Mouse (Mus musculus) v-Abl transformed pro-B cells (cell line): ENCODE results near the gene Skp2.

Experiments used
- in situ Hi-C, 2 experiments: fragments of 400-800 bp; cut with MboI; formaldehyde crosslinking; loops; one replicate each; pipeline ENCODE4 v1.15.1; 2025; ENCODE audit not compliant: unreplicated experiment in 2 of 2

Skp2 gene

GRCm38 (mm10) chr15:9118852-9119251, 36.4 kb downstream of the Skp2 start:
- in situ Hi-C loops: loop anchor here (5.0 to 10.0 kb wide), 3 partner anchors 328 to 1778 kb away; no protein-coding TSS in a partner anchor

DNA sequence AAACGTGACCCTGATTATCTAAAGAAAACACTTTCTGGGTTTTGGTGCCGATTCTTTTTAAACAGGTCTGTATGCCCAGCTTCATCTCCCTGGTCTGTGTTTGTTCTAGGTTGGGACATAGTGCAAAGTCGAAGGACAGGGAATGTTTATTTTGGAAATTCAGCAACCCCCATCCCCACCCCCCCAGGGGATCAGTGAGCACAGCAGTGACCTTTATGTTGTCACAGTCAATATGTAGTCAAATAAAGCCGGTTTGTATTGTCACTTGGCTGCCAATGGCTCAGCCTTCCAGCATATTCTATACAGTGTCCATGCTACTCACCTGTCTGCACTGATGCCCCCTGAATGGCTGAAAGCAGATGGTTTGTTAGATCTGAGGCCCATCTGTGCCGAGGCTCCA, 40.6 kb downstream of the Skp2 start:
- in situ Hi-C loops: loop anchor here in 1 of 2 experiments (10.0 kb wide), 1 partner anchor 1760 kb away; no protein-coding TSS in a partner anchor

DNA sequence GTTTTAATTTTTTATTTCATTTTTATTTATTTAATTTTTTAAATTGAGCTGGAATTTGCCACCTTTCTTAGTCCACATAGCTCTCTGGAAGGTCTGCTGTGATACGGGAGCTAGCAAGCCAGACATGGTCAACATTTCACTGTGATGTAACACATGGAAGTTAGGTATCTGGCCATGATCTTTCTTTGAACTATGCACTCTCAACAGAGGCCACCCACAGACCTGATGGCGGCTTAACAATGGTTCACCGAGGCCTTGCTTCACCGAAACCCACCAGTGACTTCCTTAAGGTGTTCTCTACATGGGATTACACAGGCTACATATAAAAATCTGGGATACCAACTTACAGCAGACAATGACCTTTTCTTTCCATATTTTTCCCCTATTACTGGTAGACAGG, 41.1 kb downstream of the Skp2 start:
- in situ Hi-C loops: loop anchor here in 1 of 2 experiments (10.0 kb wide), 1 partner anchor 1761 kb away; no protein-coding TSS in a partner anchor

GRCm38 (mm10) chr15:9113556-9113955, 41.7 kb downstream of the Skp2 start:
- in situ Hi-C loops: loop anchor here in 1 of 2 experiments (10.0 kb wide), 1 partner anchor 1761 kb away; no protein-coding TSS in a partner anchor

DNA sequence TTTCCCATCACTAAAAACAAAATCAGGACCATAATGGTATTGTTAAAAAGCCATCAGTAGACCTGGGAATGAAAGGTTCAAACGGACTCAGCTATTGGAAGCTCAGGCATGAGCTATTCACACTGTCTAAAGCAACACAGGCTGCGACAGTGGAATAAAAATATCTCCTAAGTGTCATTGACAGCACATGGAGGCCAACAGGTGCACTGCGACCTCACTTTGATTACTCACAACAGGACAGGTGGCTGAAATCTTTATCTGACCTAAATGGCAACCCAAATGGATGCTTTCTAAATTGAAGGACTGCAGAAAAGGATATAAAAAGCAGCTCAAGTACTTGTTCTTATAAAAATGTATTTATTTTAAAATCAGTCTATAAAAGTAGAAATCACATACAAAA, 43.6 kb downstream of the Skp2 start:
- in situ Hi-C loops: loop anchor here in 1 of 2 experiments (10.0 kb wide), 1 partner anchor 1763 kb away; no protein-coding TSS in a partner anchor

DNA sequence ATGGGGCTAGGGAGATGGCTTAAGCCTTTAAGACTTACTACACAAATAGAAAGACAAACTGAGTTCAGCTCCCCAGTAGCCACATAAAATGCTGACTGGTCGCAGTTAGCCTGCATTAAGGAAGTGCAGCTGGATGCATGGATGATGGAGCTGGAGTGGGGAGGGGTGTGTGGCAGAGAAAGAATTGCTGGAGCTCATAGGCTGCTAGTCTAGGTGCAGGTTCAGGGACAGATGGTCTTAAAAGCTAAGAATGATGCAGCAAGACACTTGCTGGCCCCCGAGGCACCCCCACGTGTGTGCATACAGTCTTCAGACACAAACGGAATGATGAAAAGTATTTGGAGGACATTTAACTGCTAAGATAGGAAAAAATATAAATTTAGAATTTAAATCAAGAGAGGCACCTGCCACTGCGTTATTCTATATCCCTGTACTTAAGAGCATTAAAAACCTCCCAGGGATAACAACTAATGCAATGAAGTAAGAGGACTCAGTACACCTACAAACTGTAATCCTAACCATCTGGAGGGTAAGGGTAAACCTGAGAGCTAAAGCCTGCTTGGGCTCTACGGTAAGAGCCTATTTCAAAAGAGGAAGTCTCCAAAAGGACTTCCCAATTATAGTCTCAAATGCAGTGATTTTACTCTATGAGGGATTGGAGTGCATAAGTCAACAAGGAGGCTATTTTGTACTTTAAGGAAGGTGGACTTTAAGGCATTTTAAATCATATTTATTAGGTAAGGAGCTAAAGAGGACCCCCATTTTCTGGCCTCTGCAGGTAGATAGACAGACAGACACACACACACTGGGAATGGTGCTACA, 44.5 kb downstream of the Skp2 start:
- in situ Hi-C loops: loop anchor here in 1 of 2 experiments (10.0 kb wide), 1 partner anchor 1764 kb away; no protein-coding TSS in a partner anchor

GRCm38 (mm10) chr15:9106303-9107074, 48.7 kb downstream of the Skp2 start:
- in situ Hi-C loops: no loop called here

- in situ Hi-C loops: no loop called here
These were observed 54.7 kb downstream of the Skp2 start for GRCm38 (mm10) chr15:9100446-9101077.

DNA sequence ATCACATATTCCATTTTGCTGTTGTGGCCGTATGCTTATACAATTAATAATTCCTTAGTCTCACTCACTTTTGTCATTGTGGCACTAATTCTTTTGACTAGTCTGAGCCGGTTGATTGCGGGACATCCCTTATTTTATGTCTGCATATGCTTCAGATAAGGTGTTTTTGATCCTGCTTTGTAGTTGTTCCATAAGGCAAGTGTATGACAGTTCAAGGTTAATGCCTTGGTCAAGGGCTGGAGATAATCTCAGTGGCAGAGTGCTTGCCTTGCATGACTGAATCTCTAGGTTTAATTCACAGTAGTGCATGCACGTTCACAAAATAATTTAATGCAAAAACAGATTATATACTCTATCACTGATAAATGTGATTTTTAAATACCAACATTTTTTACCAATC, 58.4 kb downstream of the Skp2 start:
- in situ Hi-C loops: no loop called here

GRCm38 (mm10) chr15:9094366-9094750, 60.9 kb downstream of the Skp2 start:
- in situ Hi-C loops: no loop called here

GRCm38 (mm10) chr15:9093598-9094365, 61.4 kb downstream of the Skp2 start:
- in situ Hi-C loops: no loop called here

DNA sequence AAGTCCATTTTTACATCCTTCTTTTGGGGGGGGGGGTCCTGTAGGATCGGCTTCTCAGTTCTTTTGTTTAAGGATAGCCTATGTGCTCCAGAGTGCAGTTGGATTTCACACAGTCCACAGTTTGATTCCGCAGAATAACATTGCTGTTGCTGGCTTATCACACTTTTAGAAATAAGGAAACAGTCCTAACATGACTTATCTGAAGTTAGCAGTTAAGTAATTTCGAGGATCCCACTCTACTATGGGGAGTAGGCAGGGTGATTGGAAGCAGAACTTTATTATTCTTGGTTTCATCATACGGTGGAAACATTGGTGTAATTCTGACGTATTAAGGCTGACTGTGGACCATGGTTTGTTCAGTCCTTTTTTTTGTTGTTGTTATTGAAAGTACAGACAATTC, 64.6 kb downstream of the Skp2 start:
- in situ Hi-C loops: no loop called here

DNA sequence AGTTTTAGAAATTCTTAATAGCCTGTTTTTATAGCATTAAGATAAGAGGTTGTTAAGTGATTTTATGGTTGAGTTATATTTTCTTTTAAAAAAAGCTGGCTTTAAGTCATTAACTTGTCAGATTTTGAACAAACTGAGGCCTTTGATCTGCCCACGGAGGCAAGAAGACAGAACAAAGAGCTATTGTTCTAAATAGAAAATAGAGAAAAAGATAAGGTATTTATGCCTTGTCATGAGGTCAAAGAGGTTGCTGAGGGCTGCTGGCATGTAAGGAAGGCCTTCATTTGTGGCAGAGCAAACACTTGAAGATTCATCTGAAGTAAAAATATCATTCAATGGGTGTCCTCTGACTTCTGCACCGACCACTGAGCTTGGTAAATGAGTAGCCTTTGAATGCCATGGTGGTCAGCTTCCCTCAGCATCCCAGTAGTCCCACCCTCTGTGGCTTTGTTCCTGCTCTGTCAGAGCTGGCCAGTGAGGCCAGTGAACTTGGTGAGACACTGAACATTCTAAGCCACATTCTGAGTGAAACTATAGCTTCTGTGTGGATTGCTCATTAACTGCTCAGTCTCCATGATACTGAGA, 66.0 kb downstream of the Skp2 start:
- in situ Hi-C loops: no loop called here

GRCm38 (mm10) chr15:9088683-9089072, 66.5 kb downstream of the Skp2 start:
- in situ Hi-C loops: no loop called here

DNA sequence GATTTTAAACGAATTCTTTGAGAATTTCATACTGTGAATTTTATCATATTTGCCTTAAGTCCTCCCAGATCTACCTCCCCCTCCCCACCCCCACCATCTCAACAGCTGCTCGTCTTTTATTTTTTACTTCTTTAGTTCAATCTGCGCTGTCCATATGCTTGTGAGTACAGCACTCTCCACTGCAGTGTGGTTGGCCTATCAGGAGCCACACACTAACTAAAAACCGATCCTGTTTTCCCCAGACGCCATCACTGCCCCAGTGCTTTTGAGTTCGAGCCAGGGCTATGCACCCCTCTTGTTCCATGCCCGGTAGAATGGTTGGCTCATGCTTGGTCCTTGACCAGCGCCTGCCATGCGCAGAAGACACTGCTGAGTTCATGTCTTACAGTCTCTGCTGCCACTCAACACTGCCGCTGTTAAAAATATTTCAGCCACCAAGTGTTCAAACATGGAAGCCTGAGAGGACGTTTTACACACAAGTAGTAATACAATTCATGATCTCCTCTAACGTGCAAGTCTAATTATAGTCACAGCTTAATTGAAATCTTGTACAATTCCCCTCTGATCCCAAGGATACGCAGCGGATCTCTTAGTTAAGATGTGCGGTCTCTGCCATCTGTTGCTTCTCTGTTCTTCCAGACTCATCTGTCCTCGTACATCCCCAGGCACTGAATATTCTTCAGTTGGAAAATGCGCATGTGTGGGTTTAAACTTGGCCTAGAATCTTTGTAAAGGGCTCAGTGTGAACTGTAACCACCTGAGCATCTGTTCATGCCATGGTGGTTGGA, 67.1 kb downstream of the Skp2 start:
- in situ Hi-C loops: no loop called here

- in situ Hi-C loops: no loop called here
These were observed 67.8 kb downstream of the Skp2 start for GRCm38 (mm10) chr15:9087421-9087820.

DNA sequence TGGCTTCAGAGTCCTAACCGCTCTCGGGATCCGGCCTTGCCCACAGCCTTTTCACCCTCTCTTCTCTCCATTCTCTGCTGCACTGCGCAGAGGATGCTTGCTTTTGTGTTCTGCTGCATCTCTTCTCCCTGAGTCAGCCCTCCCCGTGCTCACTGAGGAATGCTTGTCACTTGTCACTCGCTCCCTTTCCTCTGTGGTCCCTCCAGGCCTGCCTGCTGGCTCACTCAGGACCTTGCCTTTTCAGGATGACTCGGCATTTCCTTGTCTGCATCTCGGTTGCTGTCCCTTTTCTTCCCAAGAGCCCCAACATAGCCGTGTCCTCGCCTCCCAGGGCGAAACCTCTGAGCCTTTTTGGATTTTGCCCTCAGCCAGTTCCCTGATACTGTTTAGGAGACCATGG, 68.4 kb downstream of the Skp2 start:
- in situ Hi-C loops: no loop called here

GRCm38 (mm10) chr15:9082753-9083152, 72.5 kb downstream of the Skp2 start:
- in situ Hi-C loops: no loop called here

GRCm38 (mm10) chr15:9081294-9081693, 73.9 kb downstream of the Skp2 start:
- in situ Hi-C loops: no loop called here
